In the genomic region with DNA sequence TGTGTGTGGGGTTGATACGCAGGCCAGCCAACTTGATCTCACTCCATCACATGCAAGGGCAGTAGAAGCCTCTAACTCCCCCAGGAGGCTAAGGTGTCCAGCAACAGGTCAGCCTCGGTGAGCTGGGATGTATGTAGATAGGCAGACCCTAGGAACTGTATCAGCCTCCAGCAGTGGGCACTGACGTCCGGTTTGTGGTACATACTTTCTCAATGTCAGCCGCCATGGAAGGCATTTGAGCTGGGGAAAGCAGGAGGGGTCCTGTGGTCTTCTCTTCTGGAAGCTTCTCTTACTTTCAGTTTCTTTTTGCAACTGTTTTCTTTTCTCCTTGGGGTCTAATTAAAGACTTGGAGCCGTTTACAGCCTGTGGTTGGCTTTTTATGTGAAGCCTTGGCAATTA, we compare ENCODE assay signal across 13 mouse cellular contexts.
"Had no signal": no experiment of that assay in that cellular context is flagged by ENCODE, and none has a peak within 500 bp of the region (broad histone marks: within the 10 kb centered on the region; RNA-seq: fewer than 3 reads in every experiment).

No protein-coding gene starts in this region.

- H3K4me3 ChIP-seq: limb, embryonic 13.5 days; liver, embryonic 15.5 days; midbrain, embryonic 13.5 days; stomach, embryonic 15.5 days had no signal

- H3K4me1 ChIP-seq: liver, embryonic 15.5 days had no signal

- DNase-seq: kidney, adult 9 months; kidney, postnatal 36 days; layer of hippocampus, adult 9-11 months; lung, embryonic 14.5 days; lung, postnatal 10 days; lung, postnatal 4 days; thymus, adult 2 months; thymus, postnatal 25 days had no signal

- H3K27me3 ChIP-seq: stomach, embryonic 15.5 days had no signal

- ATAC-seq: midbrain, embryonic 13.5 days had no signal

- H3K27ac ChIP-seq: kidney, postnatal 0 days; limb, embryonic 13.5 days; liver, embryonic 15.5 days; midbrain, embryonic 13.5 days; stomach, embryonic 15.5 days had no signal

- H3K9me3 ChIP-seq: limb, embryonic 13.5 days; liver, embryonic 15.5 days; midbrain, embryonic 13.5 days; stomach, embryonic 15.5 days had no signal

- H3K9ac ChIP-seq: limb, embryonic 13.5 days; liver, embryonic 15.5 days; lung, embryonic 14.5 days; midbrain, embryonic 13.5 days; stomach, embryonic 15.5 days had no signal

- H3K4me2 ChIP-seq: limb, embryonic 13.5 days; liver, embryonic 15.5 days; lung, embryonic 14.5 days; midbrain, embryonic 13.5 days; stomach, embryonic 15.5 days had no signal

- H3K36me3 ChIP-seq: limb, embryonic 13.5 days; liver, embryonic 15.5 days; midbrain, embryonic 13.5 days; stomach, embryonic 15.5 days had no signal
